Mouse (Mus musculus): ENCODE data around the gene BC049730.

Gene BC049730

GRCm38 (mm10) chr7:24761161-24761560 lies 52.1 kb downstream of the BC049730 start:
- in situ Hi-C loops (cut with MboI; ENCODE audit: low sequenced_read_pairs) = no loop called here

- in situ Hi-C loops (cut with MboI; ENCODE audit: low sequenced_read_pairs) = no loop called here
Measured at GRCm38 (mm10) chr7:24762574-24762973, 53.5 kb downstream of the BC049730 start.

All from CH12F3 (cell line).